Mouse (Mus musculus) myocyte (in vitro differentiated cells): ENCODE measurements around the gene Ap2m1. TPM values are rescaled to one million over a fixed set of nuclear protein-coding genes. Genes with fewer than 3 reads are reported as not detected.

ENCODE experiments used
- H3K27me3 ChIP-seq: one replicate; pipeline ENCODE4 v1.6.1; 2011; ENCODE audit not compliant: control insufficient read depth, insufficient read depth, insufficient read length
- H3K36me3 ChIP-seq: one replicate; pipeline ENCODE4 v1.6.1; 2011; ENCODE audit not compliant: control insufficient read depth, insufficient read depth
- H3K4me2 ChIP-seq: one replicate; pipeline ENCODE4 v1.6.1; 2011; ENCODE audit warnings: low read depth, control low read depth
- H3K4me3 ChIP-seq: one replicate; pipeline ENCODE4 v1.5.1; 2011; ENCODE audit warnings: mild to moderate bottlenecking, control low read depth, moderate library complexity
- H3K79me2 ChIP-seq: one replicate; pipeline ENCODE4 v1.6.1; 2011; ENCODE audit not compliant: control insufficient read depth, insufficient read depth
- H3ac ChIP-seq: one replicate; pipeline ENCODE4 v1.6.1; 2011; ENCODE audit not compliant: control insufficient read depth, insufficient read length
- CEBPB ChIP-seq: IDR thresholded peaks from 2 replicates; pipeline ENCODE4 v1.6.1; 2011; ENCODE audit warnings: mild to moderate bottlenecking, moderate library complexity; ENCODE audit not compliant: poor library complexity, insufficient read depth, severe bottlenecking
- E2F4 ChIP-seq: IDR thresholded peaks from one replicate; pipeline ENCODE4 v1.6.1; 2011; ENCODE audit warnings: mild to moderate bottlenecking, control low read depth, moderate library complexity; ENCODE audit not compliant: insufficient read depth
- MAX ChIP-seq: IDR thresholded peaks from one replicate; pipeline ENCODE4 v1.6.1; 2011; ENCODE audit warnings: low read depth, mild to moderate bottlenecking, control low read depth
- MYOD1 ChIP-seq, 3 experiments: IDR thresholded peaks; one replicate each; pipeline ENCODE4 v1.6.1; 2011; ENCODE audit warnings: control low read depth in 2 of 3, low read depth in 2 of 3, mild to moderate bottlenecking in 2 of 3, moderate library complexity in 1 of 3; ENCODE audit not compliant: insufficient read length in 2 of 3, control insufficient read depth in 1 of 3
- MYOG ChIP-seq, 3 experiments: IDR thresholded peaks; one replicate each; pipeline ENCODE4 v1.6.1; 2011; ENCODE audit warnings: control low read depth in 2 of 3, low read depth in 2 of 3, mild to moderate bottlenecking in 2 of 3; ENCODE audit not compliant: insufficient read length in 2 of 3, control insufficient read depth in 1 of 3, insufficient read depth in 1 of 3
- POLR2A ChIP-seq: IDR thresholded peaks from one replicate; pipeline ENCODE4 v1.6.1; 2011; ENCODE audit warnings: low read depth, mild to moderate bottlenecking, control low read depth, moderate library complexity; ENCODE audit not compliant: insufficient read length
- POLR2AphosphoS2 ChIP-seq: IDR thresholded peaks from one replicate; pipeline ENCODE4 v1.6.1; 2011; ENCODE audit warnings: low read depth, control low read depth; ENCODE audit not compliant: insufficient read length
- REST ChIP-seq: IDR thresholded peaks from one replicate; pipeline ENCODE4 v1.6.1; 2011; ENCODE audit warnings: mild to moderate bottlenecking, control low read depth, moderate library complexity; ENCODE audit not compliant: insufficient read depth, insufficient read length
- SRF ChIP-seq: IDR thresholded peaks from one replicate; pipeline ENCODE4 v1.6.1; 2011; ENCODE audit warnings: low read depth; ENCODE audit not compliant: control insufficient read depth, insufficient read length
- TCF12 ChIP-seq: IDR thresholded peaks from one replicate; pipeline ENCODE4 v1.6.1; 2011; ENCODE audit warnings: mild to moderate bottlenecking, control low read depth; ENCODE audit not compliant: poor library complexity, insufficient read depth, severe bottlenecking
- TCF3 ChIP-seq: IDR thresholded peaks from one replicate; pipeline ENCODE4 v1.6.1; 2011; ENCODE audit warnings: low read depth, control low read depth; ENCODE audit not compliant: insufficient read length
- USF1 ChIP-seq: IDR thresholded peaks from one replicate; pipeline ENCODE4 v1.6.1; 2011; ENCODE audit warnings: low read depth, mild to moderate bottlenecking, control low read depth, moderate library complexity
- polyA plus RNA-seq: library from polyadenylated mRNA; unstranded; fragments of >200 nt; fragmentation: generic; extraction: Trizol; gene quantifications from one replicate; pipeline ENCODE4 v1.2.1, GENCODE M21; 2012; ENCODE audit warnings: missing spikeins

Gene Ap2m1
- polyA plus RNA-seq, 1 experiment = 446 TPM

DNA sequence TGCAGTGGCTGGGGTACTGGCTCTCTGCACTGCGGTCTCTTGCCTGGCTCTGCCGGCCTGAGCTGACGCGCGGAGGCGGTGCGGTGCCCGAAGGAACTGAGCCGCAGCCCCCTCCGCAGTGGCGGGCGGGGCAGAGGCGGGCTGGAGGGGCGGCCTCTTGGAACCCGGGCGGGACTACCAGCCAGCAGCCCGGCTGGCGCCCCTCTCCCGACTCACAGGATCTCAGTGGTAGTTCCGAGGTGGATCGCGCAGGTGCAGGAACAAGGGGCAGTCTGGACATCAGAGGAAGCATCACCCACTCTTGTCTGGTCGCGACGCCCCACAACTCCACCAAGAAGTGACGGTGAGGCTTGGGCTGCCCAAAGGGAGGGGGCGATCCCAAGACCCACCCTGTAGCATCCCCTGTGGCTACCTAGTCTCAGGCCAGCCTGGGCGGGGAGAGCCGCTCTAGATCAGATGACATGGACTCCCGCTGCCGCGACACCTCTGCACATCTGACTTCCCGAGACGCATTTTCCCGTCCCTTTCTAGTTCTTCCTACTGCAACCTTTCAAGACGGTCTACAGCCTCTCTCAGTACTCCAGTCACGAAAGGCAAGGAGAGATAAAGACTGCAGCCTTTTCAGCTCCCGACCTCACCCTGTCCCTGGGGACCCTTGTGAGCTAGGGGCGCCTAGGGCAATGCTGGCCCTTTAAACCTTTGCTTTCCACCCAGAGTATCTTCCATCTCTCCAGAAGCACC lies 54.8 kb downstream of the Ap2m1 start:
- Histone ChIP-seq H3K4me3 (no peak overlapping the region), H3K4me2 (peak overlapping the region; percentile 56), H3ac (no peak overlapping the region), H3K27me3 (peaks cover 43% of the 10 kb centered on the region), H3K79me2 (no peaks in the 10 kb centered on the region), H3K36me3 (no peaks in the 10 kb centered on the region)
- no peak for TF ChIP-seq TCF3
- no peak for TF ChIP-seq TCF12
- no peak for TF ChIP-seq MYOG (IDR thresholded peaks at IDR 0.05; ENCODE audit: control insufficient read depth in 1 of 3, insufficient read depth in 1 of 3, insufficient read length in 2 of 3, low read depth in 2 of 3)

DNA sequence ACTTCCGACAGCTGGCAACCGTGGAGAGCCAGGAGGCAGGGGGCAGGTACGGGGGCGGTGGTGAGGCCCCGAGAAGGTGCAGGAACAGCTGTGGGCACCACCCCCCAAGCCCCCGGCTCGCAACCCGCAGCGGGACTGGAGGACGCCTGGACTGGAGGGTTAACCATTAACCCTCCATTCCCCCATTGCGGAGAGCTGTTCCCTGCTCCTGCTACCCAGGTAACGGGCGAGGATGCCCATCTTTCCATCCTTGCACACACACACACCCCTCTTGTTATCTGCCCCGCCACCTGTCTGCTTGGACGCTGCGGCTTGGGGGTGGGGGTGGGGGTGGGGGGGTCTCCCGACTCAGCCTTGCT lies 55.4 kb downstream of the Ap2m1 start:
- Histone ChIP-seq H3K4me3 (no peak overlapping the region), H3K27me3 (peaks cover 43% of the 10 kb centered on the region), H3K79me2 (no peaks in the 10 kb centered on the region), H3K4me2 (no peak overlapping the region), H3ac (no peak overlapping the region), H3K36me3 (no peaks in the 10 kb centered on the region)
- TF ChIP-seq MYOG (IDR thresholded peaks at IDR 0.05; ENCODE audit: control insufficient read depth in 1 of 3, insufficient read depth in 1 of 3, insufficient read length in 2 of 3, low read depth in 2 of 3) (no peak), SRF (no peak), TCF3 (no peak), POLR2AphosphoS2 (no peak), POLR2A (no peak), E2F4 (no peak), MAX (no peak), MYOD1 (IDR thresholded peaks at IDR 0.05; ENCODE audit: control insufficient read depth in 1 of 3, insufficient read length in 2 of 3, low read depth in 2 of 3) (no peak), CEBPB (no peak), REST (no peak), USF1 (no peak), TCF12 (no peak)

GRCm38 (mm10) chr16:20591076-20591705 lies 55.9 kb downstream of the Ap2m1 start:
- H3K27me3 ChIP-seq = peaks cover 47% of the 10 kb centered on the region

More at GRCm38 (mm10) chr16:20591076-20591705, 55.9 kb downstream of the Ap2m1 start:
- no peak overlapping the region for H3K4me3 ChIP-seq
- no peaks in the 10 kb centered on the region for H3K79me2 ChIP-seq
- H3K36me3 ChIP-seq = no peaks in the 10 kb centered on the region
- no peak overlapping the region for H3ac ChIP-seq
- no peak overlapping the region for H3K4me2 ChIP-seq
- no peak for TF ChIP-seq MAX
- no peak for TF ChIP-seq TCF3
- TF ChIP-seq POLR2AphosphoS2 = no peak
- no peak for TF ChIP-seq CEBPB
- no peak for TF ChIP-seq MYOG (IDR thresholded peaks at IDR 0.05; ENCODE audit: control insufficient read depth in 1 of 3, insufficient read depth in 1 of 3, insufficient read length in 2 of 3, low read depth in 2 of 3)
- no peak for TF ChIP-seq USF1

Other genes with a start within 250 kb of the Ap2m1 start
- 151 TPM for gene Parl, start 233.1 kb upstream of the Ap2m1 start, polyA plus RNA-seq
- 0.50 TPM for gene Cyp2ab1, start 210.1 kb upstream of the Ap2m1 start, polyA plus RNA-seq
- 23.1 TPM for gene Abcc5, start 109.1 kb upstream of the Ap2m1 start, polyA plus RNA-seq
- 94.7 TPM for gene Eif2b5, start 36.7 kb upstream of the Ap2m1 start, polyA plus RNA-seq
- gene Dvl3, start 18.5 kb upstream of the Ap2m1 start, polyA plus RNA-seq = 32.9 TPM
- 50.2 TPM for gene Abcf3, start 13.1 kb downstream of the Ap2m1 start, polyA plus RNA-seq
- 0.04 TPM for gene Vwa5b2, start 54.0 kb downstream of the Ap2m1 start, polyA plus RNA-seq
- gene Eef1akmt4, start 76.1 kb downstream of the Ap2m1 start, polyA plus RNA-seq = 19.1 TPM
- 0.04 TPM for gene Gm49333, start 76.1 kb downstream of the Ap2m1 start, polyA plus RNA-seq
- gene Alg3, start 76.3 kb downstream of the Ap2m1 start, polyA plus RNA-seq = 36.8 TPM
- gene Camk2n2, start 85.8 kb downstream of the Ap2m1 start, polyA plus RNA-seq = 9.4 TPM
- gene Ece2, start 94.3 kb downstream of the Ap2m1 start, polyA plus RNA-seq = 2.6 TPM
- gene Psmd2, start 116.2 kb downstream of the Ap2m1 start, polyA plus RNA-seq = 285 TPM
- gene Eif4g1, start 132.8 kb downstream of the Ap2m1 start, polyA plus RNA-seq = 232 TPM
- gene Fam131a, start 157.8 kb downstream of the Ap2m1 start, polyA plus RNA-seq = 0.62 TPM
- 60.5 TPM for gene Polr2h, start 182.2 kb downstream of the Ap2m1 start, polyA plus RNA-seq
- 4.4 TPM for gene Clcn2, start 182.3 kb downstream of the Ap2m1 start, polyA plus RNA-seq
- 14.0 TPM for gene Chrd, start 197.6 kb downstream of the Ap2m1 start, polyA plus RNA-seq
- 1.4 TPM for gene Thpo, start 199.0 kb downstream of the Ap2m1 start, polyA plus RNA-seq